Mouse (Mus musculus) spleen, adult 18-20 months (tissue): ENCODE data around the gene Pigu.

ENCODE experiments used
- DNase-seq, 2 experiments: peaks; one replicate each; pipeline ENCODE4 v3.0.0; 2022; ENCODE audit warnings: mixed read lengths in 2 of 2

The Pigu gene

GRCm38 (mm10) chr2:155284647-155285046, 72.6 kb downstream of the Pigu start:
- DNase-seq = no peak

- DNase-seq = no peak
These were observed 73.4 kb downstream of the Pigu start for GRCm38 (mm10) chr2:155283793-155284192.

- DNase-seq = no peak
These were observed 77.1 kb downstream of the Pigu start for GRCm38 (mm10) chr2:155280116-155280515.

- no peak for DNase-seq
These were observed 78.1 kb downstream of the Pigu start for GRCm38 (mm10) chr2:155279163-155279562.

GRCm38 (mm10) chr2:155278361-155278760, 78.9 kb downstream of the Pigu start:
- no peak for DNase-seq

GRCm38 (mm10) chr2:155277721-155278120, 79.5 kb downstream of the Pigu start:
- no peak for DNase-seq

GRCm38 (mm10) chr2:155276621-155277175, 80.5 kb downstream of the Pigu start:
- DNase-seq = peak; percentile 46 to 59

- peak; percentile 88 to 92 for DNase-seq
These were observed 81.0 kb downstream of the Pigu start, which contains the start of gene Map1lc3a for GRCm38 (mm10) chr2:155276195-155276594. Gene Map1lc3a, plus strand, starts transcription at chr2:155276297.

- no peak for DNase-seq
These were observed 83.6 kb downstream of the Pigu start for GRCm38 (mm10) chr2:155273603-155274002.

- no peak for DNase-seq
These were observed 84.6 kb downstream of the Pigu start for GRCm38 (mm10) chr2:155272396-155273170.

GRCm38 (mm10) chr2:155271957-155272356, 85.3 kb downstream of the Pigu start:
- no peak for DNase-seq

- DNase-seq = no peak
These were observed 90.3 kb downstream of the Pigu start for GRCm38 (mm10) chr2:155266896-155267295.

GRCm38 (mm10) chr2:155265526-155265925, 91.7 kb downstream of the Pigu start:
- DNase-seq = no peak

- DNase-seq = no peak
These were observed 107.6 kb downstream of the Pigu start for GRCm38 (mm10) chr2:155249588-155249987.

GRCm38 (mm10) chr2:155248718-155249117, 108.5 kb downstream of the Pigu start:
- DNase-seq = no peak

- no peak for DNase-seq
These were observed 109.0 kb downstream of the Pigu start for GRCm38 (mm10) chr2:155248206-155248605.

GRCm38 (mm10) chr2:155246231-155246630, 111.0 kb downstream of the Pigu start:
- no peak for DNase-seq

- DNase-seq = no peak
These were observed 114.9 kb downstream of the Pigu start for GRCm38 (mm10) chr2:155242296-155242855.

GRCm38 (mm10) chr2:155240915-155241314, 116.3 kb downstream of the Pigu start:
- DNase-seq = peak in 1 of 2 experiments; percentile 32

GRCm38 (mm10) chr2:155237276-155237675, 120.0 kb downstream of the Pigu start:
- no peak for DNase-seq

GRCm38 (mm10) chr2:155236362-155236992, 120.8 kb downstream of the Pigu start, which contains the start of gene Dynlrb1:
Gene Dynlrb1, plus strand, starts transcription at chr2:155236533.
- DNase-seq = peak; percentile 90 to 99

GRCm38 (mm10) chr2:155235746-155236361, 121.4 kb downstream of the Pigu start:
- DNase-seq = no peak
